Mouse (Mus musculus): ENCODE measurements around the gene Skap2.
A peak's percentile ranks its signal among the peaks of the same experiment; 100 is the strongest.

Gene Skap2

DNA sequence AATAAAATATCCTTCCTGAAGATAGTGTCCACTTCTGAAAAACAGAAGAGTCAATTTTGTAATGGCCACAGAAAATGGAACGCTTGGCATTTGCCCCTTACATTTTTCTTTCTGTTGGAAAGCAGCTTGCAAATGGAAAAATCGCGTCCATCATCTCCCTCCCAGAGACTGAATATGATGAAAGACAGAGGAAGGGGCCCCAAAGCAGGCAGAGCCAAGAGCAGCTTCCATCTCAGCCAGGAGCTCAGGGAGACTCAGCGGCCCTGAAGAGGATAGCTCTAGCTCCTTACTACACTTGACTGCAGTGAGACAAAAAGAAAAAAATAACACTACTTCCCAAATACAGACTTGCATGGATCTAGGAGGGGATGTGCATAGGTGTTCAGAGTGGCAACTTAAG lies 122.5 kb downstream of the Skap2 start:
- no peak for DNase-seq (ENCODE audit: low read depth, low spot score)

DNA sequence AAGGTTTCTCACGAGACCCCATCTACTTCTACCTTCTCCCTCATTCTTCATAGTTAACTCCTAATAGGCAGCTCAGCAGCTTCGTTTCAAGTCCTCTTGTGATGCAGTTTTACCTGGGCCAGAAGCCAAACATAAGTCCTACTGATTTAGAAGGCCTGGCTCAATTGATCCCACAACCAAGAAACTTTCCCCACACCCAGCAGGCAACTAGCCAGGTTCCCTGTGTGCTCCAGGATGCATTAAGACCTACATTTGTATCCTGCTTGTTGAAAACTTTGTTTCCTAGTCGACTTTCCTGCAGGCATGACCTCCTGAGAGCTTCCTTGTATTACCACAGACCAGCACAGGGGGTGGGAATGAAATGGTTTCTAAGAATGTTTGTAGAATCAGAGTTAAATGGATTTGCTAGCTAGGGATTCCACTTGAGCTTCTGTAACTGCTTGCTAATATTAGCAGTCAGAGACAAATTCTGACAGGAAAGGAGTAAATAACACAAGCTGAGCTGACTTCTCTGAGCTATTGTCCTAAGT lies 125.4 kb downstream of the Skap2 start:
- no peak for DNase-seq (ENCODE audit: low read depth, low spot score)

DNA sequence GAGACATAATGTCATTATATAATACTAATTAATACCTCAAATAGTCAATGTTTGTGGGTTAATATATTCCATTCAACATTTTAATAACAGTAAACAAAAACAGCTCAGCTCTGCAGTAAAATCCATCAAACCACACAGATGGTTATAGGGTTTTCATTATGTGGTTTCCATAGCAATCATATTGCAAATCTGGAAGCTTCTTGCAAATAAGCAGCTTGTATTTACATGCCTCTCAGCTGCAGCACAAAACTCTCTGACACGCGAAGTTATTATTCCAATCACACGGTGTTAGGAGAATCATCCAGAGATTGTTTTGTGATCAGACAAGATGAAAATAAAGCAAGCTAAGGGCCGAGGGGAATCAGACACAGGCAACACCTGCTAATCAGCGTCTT lies 129.5 kb downstream of the Skap2 start:
- no peak for DNase-seq (ENCODE audit: low read depth, low spot score)

DNA sequence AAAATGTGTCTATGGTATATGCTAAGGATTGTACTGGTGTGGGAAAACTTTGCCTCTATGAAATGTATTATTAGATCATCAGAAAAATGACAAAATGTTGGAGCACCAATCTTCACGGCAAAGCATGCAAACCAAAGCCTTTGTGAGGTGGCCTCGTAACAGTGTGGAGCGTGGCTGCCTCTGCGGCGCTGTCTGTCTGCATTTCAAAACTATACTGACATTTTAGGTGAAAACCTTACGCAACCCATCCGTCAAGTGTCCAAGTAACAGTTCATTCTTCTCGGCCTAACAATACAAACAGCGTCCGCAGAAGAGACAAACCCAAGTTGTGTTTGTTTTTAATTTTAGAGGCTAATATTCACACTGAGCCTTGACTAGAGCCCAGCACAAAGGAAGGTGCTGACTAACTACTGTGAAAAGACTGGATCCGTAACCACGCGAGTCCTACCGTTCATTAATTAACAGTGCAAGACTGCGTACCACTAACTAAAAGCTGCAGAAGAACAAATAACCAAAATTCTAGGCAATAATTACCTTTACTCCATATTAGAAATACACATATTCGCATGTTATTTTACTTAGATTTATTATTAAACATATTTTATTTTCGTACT lies 130.0 kb downstream of the Skap2 start:
- DNase-seq (ENCODE audit: low read depth, low spot score), result no peak

DNA sequence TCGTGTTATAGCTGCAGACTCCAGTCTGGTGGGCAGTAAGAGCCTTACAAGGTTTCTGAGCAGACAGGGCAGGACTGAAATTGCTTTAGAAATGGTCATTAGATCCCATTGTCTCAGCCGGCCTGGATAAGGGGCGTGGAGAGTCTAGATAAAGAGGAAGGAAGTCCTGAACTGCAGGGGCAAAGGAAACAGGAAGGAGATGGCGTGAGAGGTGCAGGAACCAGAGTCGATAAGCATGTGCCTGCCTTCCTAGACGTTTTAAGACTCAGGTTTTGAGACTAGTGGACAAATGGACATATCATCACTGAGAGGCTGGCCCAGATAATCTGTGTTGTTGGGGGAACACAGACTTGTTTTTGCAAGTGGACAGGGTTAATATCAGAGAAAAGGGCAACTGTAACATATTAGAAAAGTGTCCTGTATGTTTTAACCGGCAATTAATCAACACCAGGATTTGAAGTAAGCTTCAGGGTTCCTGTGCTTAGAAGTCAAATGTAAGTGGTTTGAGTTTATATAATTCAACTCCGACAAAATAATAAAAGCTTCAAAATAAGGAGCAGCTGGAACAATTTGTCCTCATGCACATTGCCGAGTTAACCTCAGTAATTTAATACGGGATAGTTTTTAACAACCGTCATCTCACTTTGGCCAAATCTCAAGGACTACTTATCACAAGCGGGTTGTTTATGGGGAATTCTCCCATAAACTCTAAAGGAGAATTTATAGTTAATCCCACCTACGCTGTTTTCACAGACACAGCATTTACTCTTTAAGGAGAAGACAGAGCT lies 131.0 kb downstream of the Skap2 start:
- DNase-seq (ENCODE audit: low read depth, low spot score), result no peak

DNA sequence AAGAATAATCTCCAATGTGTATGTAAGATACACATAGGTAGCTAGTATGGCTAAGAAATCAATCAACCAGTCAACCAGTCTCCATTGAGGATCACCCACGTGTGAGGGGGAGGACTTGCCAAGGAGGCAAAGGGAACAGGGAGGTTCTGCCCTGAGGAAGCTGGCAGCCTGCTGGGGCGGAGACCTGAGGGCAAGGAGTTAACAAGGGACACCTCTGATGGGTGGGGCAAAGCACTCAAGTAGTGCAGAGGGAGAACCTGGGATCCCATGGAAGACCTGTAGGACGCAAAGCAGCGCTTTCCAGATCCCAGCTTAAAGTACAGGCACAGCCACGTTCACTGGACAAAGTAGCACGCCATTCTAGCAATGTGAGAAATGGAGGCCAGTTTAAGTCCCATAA lies 131.6 kb downstream of the Skap2 start:
- no peak for DNase-seq (ENCODE audit: low read depth, low spot score)

DNA sequence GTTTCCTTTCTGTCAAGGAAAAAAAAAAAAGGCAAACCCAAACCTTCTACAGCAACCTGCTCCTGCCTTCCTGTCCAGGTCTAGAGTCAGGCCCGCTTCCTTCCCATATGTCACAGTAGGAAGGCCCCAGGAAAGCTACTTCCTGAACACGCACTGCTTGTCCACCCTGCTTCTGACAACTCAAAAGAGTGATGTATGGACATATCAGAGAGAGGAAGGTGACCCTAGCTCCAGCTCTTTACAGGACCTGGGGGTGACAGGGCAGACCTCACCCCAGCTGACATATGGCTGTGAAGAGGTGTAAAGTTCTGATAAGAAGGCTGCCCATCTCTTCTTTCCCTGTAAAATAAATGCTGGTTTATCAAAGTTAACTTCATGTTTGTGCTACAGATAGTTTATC lies 133.8 kb downstream of the Skap2 start:
- DNase-seq (ENCODE audit: low read depth, low spot score), result no peak

DNA sequence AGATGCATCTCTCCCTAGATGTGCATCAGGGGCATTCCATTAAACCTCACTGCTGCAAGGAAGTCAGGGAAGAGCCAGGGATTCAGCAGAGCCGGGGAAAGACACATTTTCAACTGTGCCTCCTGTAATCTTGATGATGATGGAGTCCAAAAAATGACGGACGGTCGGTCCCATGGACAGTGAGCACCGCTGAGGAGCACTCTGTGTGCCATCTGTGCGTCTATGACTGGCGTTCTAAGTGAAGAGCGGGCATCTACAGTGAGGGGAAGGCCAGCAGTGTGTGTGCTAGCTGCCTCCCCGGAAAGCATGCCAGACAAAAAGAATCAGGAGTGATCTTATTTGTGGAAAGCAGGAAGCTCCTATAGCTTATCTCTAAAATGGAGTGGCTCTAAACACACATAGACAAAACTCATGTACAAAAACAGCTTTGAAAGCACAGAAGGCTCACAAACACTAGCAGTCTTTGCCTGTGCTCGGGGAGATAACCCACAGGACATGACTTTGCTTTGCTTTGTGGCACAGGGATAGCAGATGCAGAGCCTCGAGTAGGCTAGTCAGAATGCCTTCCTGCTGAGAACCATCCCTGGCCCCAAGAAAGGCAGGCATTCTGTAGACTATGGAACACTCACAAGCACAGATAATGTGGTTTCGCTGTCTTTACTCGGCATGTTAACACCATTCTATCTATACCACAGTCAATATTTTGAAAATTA lies 135.4 kb downstream of the Skap2 start:
- DNase-seq (ENCODE audit: low read depth, low spot score), result no peak

DNA sequence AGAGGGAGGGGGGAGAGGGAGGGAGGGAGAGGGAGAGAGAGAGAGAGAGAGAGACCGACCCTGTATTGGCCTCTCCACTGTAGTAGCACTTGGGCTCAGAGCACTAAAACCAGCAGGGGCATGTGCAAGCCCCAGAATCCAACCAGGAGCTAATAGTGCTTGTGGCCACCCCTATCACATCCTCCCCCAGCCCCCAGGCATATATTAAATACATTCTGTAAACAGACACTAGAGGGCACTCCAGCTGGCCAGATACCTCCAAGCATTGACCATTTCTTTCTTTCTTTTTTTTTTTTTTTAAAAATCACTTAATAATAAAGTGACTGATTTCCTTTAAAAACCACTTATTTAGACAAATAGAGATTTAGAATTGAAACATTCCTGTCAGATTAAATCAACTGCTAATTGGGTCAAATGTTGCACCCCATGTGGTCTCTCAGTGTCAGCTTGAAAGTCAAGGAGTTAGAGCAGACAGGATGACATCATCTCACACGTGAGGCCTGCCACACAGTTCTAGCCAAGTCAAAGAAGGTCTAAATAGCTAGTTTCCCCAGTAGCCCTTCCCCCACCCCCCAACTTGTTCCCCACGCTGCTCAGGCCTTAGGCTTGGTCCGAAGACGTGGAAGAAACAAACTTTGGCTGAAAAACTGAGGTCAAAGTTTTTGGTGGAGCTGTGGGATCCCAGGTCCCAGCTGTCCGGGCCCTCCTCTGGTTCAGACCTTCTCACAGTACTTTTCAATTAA lies 136.3 kb downstream of the Skap2 start:
- DNase-seq (ENCODE audit: low read depth, low spot score), result peak; percentile 56

DNA sequence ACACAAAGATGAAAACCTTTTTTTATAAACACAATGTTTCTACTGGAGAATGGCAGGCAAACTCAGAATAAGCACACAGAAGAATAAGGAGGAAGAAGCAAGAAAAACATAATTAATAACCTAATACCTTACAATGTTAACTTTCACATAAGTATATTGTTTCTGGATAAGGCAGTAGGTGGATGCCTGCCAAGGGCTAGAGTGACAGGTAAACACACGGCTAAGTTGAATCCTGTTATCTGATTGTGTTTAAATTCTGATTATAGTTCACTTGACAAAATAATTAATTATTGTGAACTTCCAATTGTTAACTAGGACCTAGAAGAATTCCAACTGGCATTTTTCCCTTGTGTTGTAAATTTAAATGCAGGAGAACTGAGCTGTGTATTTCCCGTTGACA lies 138.3 kb downstream of the Skap2 start:
- DNase-seq (ENCODE audit: low read depth, low spot score), result no peak

DNA sequence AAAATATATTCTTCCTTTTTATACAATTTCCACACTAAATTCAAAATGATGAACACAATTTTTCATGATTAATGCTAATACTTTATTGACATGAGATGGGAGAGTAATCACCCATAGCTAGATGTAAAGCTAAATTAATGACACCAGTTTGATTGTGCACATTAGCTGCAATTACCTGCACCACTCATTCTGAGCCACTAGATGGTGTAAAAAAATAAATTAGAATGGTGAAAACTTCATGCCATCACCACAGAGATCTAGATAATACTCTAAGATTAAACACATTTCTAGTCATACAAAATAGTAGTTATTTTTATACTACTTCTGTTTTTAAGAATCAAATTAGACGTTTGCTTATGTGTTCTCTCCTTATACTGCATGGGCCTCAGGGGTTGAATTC lies 141.2 kb downstream of the Skap2 start:
- DNase-seq (ENCODE audit: low read depth, low spot score), result peak; percentile 47

DNA sequence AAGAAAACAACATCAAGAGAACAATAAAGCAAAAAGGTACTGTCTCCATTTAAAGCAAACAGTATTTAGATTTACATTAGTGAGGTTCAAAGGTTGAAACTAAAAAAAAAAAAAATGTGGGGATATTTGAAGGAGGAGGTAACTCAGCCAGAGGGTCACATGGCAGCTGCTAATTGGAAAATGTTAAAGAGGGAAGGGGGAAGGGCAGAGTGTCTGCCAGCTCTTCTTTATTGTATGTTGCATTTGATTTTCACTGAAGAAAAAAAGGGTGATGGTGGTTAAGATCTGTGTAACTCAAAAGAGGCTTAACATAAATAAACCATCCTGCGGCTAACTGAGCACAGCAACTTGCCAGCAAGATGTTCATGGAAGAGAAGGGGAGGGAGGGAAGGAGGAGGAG lies 142.1 kb downstream of the Skap2 start:
- no peak for DNase-seq (ENCODE audit: low read depth, low spot score)

DNA sequence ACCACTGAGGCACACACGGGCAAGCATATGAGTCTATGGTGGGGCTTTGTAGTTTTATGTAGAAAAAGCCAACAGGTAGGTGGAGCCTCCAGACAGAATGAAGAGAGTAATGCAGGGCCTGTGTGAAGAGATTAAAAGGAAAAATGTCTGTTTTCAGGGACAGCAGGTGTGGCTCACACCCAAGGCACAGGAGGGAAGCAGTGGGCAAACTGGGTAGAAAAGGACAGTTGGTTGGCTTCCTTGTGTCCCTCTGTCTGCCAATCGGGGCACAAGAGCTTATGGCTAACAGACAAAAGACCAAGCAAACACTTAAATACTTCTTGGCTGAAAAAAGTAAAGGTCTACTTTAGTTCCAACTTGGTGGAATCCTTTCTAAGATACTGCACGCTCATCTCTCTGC lies 145.8 kb downstream of the Skap2 start:
- DNase-seq (ENCODE audit: low read depth, low spot score), result no peak

DNA sequence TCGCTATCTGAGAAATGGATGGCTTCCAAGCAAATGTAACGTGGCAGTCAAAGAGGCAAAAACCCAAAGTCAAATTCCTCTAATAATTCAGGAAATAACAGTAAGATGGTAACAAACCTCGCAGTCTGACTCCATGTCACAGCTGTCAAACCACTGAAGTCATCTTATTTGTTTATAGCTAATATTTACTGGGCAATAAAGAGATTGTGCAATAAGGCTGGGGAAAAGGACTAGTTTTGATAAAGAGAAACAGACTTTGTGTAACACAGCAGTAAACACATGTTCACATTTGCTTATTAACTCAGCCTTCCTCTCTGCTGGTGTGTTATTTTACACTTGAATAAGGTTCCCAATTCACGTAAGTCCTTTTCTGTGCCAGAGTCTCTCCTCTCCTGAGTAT lies 148.8 kb downstream of the Skap2 start:
- DNase-seq (ENCODE audit: low read depth, low spot score), result no peak

DNA sequence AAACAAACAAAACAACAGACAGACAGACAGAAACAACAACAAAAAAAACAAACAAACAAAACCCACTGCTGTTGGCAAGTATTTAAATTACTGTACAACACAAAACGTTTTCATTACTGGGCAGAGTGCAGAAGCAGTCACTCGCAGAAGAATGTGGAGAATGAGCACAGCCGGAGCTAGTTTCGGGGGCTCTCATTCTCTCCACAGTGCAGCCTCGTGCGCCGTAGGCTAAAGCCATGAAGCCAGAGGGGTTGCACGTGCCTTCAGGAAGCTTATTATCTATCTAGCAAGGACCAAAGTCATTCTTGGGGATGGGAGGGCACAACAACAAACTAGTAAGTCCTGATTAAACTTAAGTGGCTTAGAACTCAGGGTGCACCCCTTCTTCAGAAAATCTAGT lies 152.0 kb downstream of the Skap2 start:
- DNase-seq (ENCODE audit: low read depth, low spot score), result no peak

DNA sequence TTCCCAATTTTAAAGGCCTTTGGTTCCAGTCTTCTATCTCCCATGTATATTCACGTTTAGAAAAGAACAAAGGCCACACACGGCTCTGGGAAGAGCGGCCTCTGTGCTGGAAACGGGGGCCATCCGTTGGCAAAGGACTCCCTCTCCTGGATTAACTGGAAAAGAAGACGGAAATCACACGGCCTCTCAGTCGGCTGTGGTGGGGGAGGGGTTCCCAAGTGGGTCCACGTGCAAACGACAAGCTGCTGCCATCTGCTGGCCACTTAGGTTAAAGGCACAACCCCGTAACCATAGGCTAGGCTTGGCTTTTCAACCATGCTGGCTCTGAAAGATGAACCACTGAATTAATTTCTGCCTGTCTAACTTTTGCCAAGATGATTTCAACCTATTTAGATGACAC lies 154.5 kb downstream of the Skap2 start:
- peak; percentile 87 for DNase-seq (ENCODE audit: low read depth, low spot score)

DNA sequence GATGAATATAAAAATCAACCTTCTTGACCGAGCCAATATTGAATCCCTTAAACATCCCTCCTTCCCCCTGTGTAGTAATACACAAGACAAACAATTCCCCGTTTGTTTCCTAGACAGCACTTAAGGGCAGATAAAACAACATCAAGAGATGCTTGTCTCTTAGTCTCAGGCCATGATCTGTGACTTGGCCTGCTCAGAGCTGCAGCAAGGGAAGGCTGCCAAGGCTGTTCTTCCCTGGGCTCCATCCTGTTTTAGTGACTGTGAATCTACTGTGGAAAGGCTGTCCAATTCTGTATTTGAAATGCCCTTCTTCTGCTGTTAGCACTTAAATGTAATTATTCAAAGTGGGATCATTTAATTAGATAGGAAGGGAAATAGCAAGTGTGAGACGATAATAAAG lies 159.1 kb downstream of the Skap2 start:
- DNase-seq (ENCODE audit: low read depth, low spot score), result no peak

DNA sequence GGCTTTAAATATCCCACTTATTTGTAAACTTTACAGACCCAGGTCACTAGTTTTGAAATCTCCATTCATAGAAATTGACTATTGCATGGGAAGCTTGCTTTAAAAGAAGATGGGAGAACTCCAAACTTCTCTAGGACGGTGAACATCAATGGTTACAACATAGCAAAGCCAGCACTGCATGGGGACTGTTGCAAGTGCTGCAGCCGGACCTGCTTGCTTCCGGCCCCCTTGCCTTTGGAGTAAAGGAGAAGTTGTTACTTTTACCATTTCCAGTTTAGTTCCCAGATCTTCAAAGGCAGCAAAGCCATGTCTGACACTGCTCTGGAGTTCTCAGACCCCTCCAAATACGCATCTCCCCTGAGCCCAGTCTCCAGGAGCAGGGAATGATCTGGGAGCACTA lies 159.7 kb downstream of the Skap2 start:
- no peak for DNase-seq (ENCODE audit: low read depth, low spot score)

DNA sequence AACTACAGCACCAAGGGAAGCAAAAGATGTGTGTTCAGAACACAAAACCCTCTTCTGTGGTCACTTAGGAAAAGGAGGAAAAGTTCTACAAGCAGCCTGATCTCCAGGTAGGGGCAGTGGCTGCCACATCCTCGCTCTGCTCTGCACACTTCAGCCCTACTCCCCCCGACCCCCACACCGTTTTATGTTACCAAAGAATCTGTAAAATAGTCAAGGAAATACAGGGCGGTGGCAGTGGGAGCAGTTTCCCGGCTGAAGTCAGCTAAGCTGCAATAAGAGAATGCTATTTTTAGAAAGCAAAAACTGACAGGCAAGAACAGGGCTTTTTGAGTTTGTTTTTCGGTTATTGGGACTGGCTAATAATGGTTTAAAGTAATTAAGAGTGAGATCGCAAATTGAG lies 160.8 kb downstream of the Skap2 start:
- no peak for DNase-seq (ENCODE audit: low read depth, low spot score)

DNA sequence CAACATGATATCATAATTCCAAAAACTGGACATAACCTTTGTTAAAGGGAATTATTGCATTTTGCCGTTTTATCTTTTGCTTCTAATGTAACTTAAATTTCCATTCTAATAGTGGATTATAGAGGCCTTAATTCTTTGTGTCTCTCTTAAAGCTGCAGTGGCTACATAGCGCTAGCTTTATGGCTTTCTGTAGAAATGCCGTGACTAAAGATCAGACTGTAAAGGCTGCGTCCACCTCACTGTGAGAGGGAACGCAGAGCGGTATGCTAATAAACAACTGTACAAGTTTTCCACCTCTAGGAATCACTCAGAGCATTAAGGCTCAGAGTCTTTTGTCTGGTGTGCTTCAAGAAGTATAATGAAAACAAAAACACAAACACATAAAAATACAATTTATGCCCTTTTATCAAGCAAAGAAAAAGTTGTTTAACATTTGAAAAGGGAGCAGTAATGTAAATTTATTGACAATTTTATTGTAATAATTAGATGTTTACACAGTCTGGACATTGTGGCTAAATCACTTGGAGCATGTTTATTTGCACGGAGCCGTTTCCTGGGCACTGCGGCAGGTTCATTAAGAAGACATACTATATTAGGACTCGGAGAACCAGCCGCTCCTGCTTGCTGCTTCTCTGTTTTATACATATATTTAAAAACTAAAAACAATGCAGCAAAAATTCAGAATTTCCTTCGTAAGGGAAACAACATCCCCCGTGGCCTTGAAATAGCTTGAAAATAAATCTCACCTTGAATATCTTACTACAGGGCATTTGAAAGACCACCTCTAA lies 162.1 kb downstream of the Skap2 start:
- DNase-seq (ENCODE audit: low read depth, low spot score), result no peak

DNA sequence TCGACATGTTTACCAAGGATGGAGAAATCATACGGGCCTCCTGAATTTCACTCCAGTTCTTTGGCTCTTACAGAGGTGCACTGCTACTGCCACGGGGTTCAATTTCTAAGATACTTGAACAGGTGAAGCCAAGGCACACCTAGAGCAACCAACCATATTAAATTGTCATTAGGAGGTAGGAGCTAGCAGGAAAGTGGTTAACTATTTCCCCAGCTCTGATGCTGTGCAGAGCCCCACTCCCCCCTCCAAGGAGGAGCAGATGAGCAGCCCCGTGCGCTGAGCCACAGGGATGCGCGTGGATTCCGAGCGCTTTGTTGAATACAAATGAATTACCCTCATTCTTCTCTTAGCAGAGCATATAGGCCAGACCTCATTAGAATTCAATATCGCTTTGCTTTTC lies 162.8 kb downstream of the Skap2 start:
- no peak for DNase-seq (ENCODE audit: low read depth, low spot score)

Data from A20 (cell line).